Mouse (Mus musculus): ENCODE measurements at regions not wholly inside any gene's neighbourhood (a gene's known extent, or its start where the extent isn't known, plus 50 kb on each side); places are given as distances from the start of the nearest gene placed in this dataset.

DNA sequence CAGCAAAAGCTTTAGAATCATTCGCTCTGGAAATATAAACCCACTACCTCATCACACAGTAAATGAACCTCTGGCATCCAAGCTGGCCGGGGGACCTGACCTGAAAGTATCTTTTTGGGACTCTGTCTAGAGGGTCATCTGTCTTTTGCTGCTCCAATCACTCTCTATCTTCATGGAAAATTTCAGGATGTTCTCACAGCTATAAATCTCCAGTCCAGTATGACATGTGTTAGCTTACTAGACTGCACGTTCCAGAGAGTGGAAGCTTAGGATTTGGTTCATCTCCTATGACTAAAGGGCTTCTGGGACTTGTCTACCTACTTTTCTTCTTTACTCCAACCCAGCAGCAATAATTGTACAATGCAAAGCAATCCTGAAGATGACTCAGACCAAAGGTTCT is 60.5 kb upstream of the Cep78 start:
- Histone ChIP-seq H3K4me1 (peaks cover 4% of the 10 kb centered on the region), H3K4me2 (no peak overlapping the region), H3K9ac (replicated peaks) (no peak overlapping the region), H3K27me3 (replicated peaks) (no peaks in the 10 kb centered on the region), H3K27ac (replicated peaks) (no peak overlapping the region), H3K36me3 (no peaks in the 10 kb centered on the region), H3K4me3 (replicated peaks) (no peak overlapping the region), H3K9me3 (replicated peaks) (no peaks in the 10 kb centered on the region)
- ATAC-seq (ENCODE audit: low FRiP score), result no peak
- 69% methylated on average over 3 of the region's 3 CpGs for WGBS

DNA sequence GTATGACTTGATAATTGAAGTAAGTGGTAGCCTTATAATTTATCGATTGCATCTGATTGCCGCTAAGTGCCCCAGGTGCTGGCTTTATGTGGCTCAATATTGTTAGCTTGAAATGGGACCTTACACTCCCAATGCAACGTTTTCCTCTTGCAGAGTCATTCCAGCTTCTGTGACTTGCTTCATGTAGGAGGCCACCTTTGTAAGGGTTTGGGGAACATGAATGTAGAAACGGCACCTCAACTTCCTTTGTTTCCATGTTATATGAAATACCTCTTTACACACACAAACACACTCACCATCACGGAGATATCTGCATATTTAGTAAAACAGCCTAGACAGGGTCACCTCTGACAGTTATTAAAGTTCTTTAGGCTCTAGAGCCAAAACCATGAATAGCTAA is 59.4 kb upstream of the Cep78 start:
- Histone ChIP-seq H3K9me3 (replicated peaks) (no peaks in the 10 kb centered on the region), H3K4me3 (replicated peaks) (no peak overlapping the region), H3K27ac (replicated peaks) (no peak overlapping the region), H3K4me2 (no peak overlapping the region), H3K27me3 (replicated peaks) (no peaks in the 10 kb centered on the region), H3K36me3 (no peaks in the 10 kb centered on the region), H3K9ac (replicated peaks) (no peak overlapping the region), H3K4me1 (no peaks in the 10 kb centered on the region)
- 82% methylated on average over 5 of the region's 5 CpGs for WGBS
- no peak for ATAC-seq (ENCODE audit: low FRiP score)

DNA sequence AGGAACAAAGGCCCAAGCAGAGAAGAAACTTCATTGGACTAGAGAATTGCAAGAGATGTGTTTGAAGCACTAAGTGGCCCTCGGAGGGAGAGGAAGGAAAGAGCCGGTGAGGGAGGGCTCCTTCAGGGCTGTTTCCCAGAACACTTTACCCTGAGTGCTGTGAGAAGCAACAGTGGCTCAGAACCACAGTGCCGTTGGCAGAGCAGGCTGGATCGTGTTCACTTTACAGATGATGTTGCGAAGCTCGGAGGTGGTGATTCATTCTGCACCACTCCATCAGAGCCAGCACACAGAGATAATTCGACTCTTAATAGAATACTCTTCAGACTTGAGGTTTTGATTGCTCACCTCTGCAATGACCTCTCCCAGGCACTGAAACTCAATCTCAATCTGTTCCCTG is 58.2 kb upstream of the Cep78 start:
- no peaks in the 10 kb centered on the region for H3K36me3 ChIP-seq
- no peak overlapping the region for H3K4me3 ChIP-seq (replicated peaks)
- H3K4me1 ChIP-seq, result no peaks in the 10 kb centered on the region
- 86% methylated on average over 7 of the region's 7 CpGs for WGBS
- ATAC-seq (ENCODE audit: low FRiP score), result no peak
- H3K4me2 ChIP-seq, result no peak overlapping the region
- no peaks in the 10 kb centered on the region for H3K27me3 ChIP-seq (replicated peaks)
- no peaks in the 10 kb centered on the region for H3K9me3 ChIP-seq (replicated peaks)
- no peak overlapping the region for H3K9ac ChIP-seq (replicated peaks)
- H3K27ac ChIP-seq (replicated peaks), result no peak overlapping the region

DNA sequence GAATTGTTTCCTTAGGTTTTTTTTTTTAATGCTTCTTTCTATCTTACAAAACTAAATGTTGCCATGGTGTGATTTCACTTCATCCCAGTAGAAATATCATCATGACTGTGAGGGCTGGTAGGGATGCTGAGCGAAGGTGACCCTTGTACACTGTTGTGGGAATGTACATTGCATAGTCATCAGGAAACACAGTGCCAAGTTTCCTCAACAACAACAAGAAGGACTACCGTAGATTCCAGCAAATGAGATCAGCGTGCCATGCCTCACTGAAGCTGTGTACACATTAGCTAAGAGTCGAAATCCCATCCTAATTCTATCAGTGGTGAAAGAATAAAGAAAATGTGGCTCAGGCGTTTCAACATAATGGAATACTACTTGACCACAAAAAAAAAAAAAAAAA is 57.1 kb upstream of the Cep78 start:
- Histone ChIP-seq H3K4me1 (no peaks in the 10 kb centered on the region), H3K36me3 (no peaks in the 10 kb centered on the region), H3K27me3 (replicated peaks) (no peaks in the 10 kb centered on the region), H3K27ac (replicated peaks) (no peak overlapping the region), H3K4me3 (replicated peaks) (no peak overlapping the region), H3K9me3 (replicated peaks) (no peaks in the 10 kb centered on the region), H3K4me2 (no peak overlapping the region), H3K9ac (replicated peaks) (no peak overlapping the region)
- WGBS, result 83% methylated on average over 5 of the region's 5 CpGs
- ATAC-seq (ENCODE audit: low FRiP score), result no peak

DNA sequence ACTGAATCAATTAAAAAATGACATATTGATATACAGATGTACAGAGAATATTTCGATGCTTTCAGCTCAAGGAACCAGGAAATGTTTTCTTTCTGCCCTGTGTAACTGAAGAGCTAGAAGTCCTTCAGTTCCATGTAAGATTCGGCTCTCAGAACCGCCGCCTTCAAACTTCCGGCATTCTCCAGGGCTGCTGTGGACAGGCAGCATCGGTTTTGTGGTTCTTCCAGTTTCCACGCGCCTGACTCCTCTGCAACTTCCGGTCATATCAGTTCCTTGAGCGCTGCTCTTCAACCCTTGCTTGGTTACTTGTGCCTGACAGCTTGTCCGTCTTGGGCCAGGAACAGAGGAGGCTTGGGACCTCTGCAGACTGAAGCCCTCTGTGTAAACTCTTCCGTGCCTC is 53.0 kb upstream of the Cep78 start:
- ATAC-seq (ENCODE audit: low FRiP score), result no peak
- Histone ChIP-seq H3K36me3 (no peaks in the 10 kb centered on the region), H3K27me3 (replicated peaks) (no peaks in the 10 kb centered on the region), H3K9me3 (replicated peaks) (no peaks in the 10 kb centered on the region), H3K4me3 (replicated peaks) (no peak overlapping the region), H3K4me1 (no peaks in the 10 kb centered on the region), H3K27ac (replicated peaks) (no peak overlapping the region), H3K4me2 (no peak overlapping the region), H3K9ac (replicated peaks) (no peak overlapping the region)
- 90% methylated on average over 12 of the region's 12 CpGs for WGBS
